Mouse (Mus musculus) layer of hippocampus, postnatal 25 days (tissue): Measurements from ENCODE around the gene 2210011C24Rik. TPM values are rescaled to one million over a fixed set of nuclear protein-coding genes. Genes with fewer than 3 reads are reported as not detected.
A peak's percentile ranks its signal among the peaks of the same experiment; 100 is the strongest.
"Not testable (repeated sequence)": the region's sequence is repeated elsewhere in the genome, so short reads cannot be mapped to it uniquely, and the experiment has no call there.

ENCODE experiments used
- DNase-seq, 2 experiments: peaks; one replicate each; pipeline ENCODE4 v3.0.0; 2022; ENCODE audit warnings: mixed read lengths in 2 of 2, low spot score in 1 of 2; ENCODE audit errors: extremely low spot score in 1 of 2
- total RNA-seq, 2 experiments: library from RNA; stranded (reverse); gene quantifications; 2 replicates each; pipeline ENCODE4 v1.2.3; 2021

2210011C24Rik gene
- total RNA-seq, 2 experiments from 2014 or later = 1.9 to 2.3 TPM

DNA sequence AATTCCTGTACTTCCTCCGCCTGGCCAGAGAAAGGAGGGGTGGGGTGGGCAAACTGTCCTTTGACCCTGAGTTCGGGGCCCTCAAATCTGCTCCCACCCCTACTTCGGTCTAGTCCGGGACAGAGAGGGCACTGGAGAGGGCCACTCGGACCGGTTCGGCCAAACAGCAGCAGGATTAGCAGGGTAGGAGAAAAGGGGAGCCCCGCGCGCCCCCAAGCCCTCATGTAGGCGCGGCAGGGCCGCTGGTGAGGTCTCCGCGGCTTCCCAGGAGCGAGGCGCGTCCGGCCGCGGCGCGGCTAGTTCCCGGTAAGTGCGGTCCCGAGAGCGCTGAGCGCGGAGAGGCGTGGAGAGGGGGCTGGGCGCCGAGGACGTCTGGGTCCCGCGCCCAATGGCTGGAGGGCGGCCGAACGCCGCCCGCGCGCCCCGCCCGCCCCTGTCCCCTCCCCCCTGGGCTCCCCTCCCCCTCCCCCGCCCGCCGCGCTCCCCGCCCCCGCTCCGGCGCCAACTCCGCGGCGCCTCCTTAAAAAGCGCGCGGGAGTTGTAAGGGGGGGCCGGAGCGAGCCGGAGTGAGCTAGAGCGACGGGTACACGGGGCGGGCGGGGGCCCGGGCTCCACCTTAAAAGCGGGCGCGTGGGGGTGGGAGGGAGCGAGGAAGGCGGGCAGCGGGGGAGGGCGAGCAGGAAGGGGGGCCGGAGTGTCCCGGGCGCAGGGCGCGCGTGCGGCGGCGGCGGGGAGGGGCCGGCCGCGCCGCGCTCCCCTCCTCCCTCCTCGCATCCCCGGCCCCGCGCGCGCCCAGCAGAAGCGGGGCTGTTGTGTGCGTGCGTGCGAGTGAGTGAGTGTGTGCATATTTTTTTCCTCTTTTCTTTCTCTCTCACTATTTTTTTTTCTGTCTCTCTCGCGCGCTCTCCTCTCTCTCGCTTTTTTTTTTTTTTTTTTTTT is 15.1 kb downstream of the 2210011C24Rik start:
- peak in 1 of 2 experiments; percentile 69 for DNase-seq

DNA sequence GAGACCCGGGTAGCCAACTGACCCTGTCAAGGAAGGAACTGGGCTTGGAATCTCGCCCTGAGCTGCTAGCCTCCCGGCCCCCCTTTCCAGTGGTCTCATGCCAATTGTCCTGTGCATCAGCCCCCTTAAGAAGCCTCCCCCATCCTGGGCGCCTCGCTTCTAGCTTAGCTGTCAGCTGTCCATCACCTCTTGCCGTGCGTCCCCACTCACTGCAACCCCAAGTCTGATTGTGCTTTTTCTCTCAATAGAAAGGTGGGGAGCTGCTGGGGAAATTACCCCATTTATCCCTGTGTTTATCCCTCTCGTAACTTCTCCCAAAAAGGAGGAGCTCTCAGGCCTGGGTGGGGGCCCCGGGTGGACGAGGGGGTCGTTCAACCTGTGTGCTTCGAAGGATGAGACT is 16.0 kb downstream of the 2210011C24Rik start:
- no peak for DNase-seq

DNA sequence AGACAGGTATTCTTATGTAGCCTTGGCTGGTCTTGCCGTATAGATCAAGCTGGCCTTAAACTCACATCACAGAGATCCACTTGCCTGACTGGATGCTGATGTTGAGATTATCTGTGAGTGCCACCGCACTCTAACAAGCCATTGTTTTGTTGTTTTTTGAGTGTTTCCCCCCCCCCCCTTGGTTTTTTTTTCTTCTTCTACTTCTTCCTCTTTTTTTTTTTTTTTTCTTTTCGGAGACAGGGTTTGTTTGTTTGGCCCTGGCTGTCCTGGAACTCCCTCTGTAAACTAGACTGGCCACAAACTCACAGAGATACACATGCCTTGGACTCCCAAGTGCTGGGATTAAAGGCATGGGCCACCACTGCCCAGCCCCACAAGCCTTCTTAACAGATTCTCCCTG is 17.9 kb downstream of the 2210011C24Rik start:
- no peak for DNase-seq

GRCm38 (mm10) chr8:83992488-83992887 is 19.5 kb downstream of the 2210011C24Rik start:
- no peak for DNase-seq

DNA sequence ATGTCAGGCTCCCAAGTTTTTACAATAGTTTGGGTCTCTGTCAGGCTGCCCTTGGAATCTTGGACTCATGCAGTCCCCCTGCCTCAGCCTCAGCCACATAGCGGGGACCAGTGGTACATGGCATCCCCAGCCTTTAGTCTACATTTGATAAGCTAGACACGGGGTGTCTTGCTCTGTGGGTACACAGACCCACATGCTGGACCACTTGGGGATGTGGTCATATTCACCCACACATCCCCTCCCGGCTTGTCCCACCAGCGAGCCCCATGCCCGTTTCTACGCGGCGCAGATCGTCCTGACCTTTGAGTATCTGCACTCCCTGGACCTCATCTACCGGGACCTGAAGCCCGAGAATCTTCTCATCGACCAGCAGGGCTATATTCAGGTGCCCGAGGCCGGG is 21.8 kb downstream of the 2210011C24Rik start:
- DNase-seq = no peak

DNA sequence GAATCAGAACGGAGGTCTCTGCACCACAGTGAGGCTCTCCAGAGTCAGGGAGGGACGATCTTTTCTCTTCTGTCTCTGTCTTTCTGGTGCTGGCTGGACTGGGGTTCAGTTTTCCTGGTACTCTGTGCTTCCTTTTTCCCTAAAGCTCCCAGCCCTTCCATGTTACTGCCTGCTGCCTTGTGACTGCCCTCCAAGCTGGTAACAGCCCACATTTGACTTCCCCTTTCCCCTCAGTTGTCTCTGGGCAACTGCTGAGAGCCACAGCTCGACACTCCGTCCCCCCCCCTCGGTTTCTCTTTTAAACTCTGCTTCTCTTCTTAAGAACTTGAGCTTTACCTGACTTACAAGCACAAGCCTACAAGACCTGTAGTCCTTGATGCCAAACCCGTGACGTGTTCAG is 22.7 kb downstream of the 2210011C24Rik start:
- no peak for DNase-seq

DNA sequence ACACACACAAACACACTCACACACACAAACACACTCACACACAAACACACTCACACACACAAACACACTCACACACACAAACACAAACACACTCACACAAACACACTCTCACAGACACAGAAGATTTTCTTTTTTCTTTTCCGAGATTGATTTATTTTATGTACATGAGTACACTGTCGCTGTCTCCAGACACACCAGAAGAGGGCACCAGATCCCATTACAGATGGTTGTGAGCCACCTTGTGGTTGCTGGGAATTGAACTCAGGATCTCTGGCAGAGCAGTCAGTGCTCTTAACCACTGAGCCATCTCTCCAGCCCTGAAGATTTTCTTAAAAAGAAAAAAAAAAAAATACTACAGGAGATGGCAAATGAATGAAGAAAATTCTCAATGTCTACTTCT is 28.7 kb downstream of the 2210011C24Rik start:
- not testable (repeated sequence) for DNase-seq

DNA sequence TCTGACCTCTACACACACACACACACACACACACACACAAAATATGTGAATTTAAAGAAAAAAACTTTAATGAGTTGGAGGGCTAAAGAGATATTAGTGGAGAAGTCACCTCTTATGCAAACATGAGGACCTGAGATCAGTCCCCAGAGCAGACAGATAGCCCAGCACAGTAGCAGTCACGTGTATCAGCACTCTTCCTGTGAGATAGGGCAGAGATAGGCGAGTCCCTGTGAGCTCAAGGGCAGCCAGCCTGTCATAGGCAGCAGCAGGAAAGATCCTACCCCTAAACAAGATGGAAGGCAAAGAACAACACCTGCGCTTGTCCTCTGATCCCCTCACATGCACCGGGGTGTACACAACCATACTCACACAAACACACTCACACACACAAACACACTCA is 29.5 kb downstream of the 2210011C24Rik start:
- DNase-seq = no peak

DNA sequence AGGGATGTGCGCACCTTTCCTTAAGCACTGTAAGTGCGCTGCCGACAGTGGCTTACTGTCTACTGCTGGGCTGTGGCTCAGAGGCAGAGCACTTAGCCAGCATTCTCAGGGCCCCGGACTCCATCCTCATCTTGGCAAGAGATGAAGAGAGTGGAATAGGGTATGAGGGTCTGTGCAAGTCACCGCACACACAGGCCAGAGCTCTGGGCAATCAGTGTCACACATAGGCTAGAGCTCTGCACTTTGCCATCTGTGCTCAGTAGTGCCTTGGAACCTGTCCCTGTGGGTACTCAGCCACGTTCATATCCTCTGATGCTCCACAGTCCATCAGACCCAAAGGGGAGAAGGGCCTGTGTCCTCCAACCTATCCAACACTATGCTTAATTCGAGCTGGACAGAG is 30.4 kb downstream of the 2210011C24Rik start:
- no peak for DNase-seq

DNA sequence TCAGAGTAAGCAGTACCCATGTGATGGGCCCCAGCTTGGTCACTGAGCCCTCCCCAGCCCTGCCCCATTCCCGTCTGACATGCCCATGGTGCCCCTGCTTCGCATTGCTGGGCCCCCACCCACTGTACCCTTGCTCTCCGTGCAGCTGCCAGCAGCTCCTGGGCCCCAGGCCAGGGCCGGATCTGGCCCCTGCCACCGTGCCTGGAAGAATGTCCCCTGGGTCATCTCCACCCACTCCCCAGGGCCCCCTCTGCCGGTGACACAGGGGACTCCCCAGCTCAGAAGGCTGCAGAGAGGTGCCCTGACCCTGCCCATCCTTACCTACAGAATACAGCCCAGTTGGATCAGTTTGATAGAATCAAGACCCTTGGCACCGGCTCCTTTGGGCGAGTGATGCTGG is 31.1 kb downstream of the 2210011C24Rik start:
- DNase-seq = no peak

DNA sequence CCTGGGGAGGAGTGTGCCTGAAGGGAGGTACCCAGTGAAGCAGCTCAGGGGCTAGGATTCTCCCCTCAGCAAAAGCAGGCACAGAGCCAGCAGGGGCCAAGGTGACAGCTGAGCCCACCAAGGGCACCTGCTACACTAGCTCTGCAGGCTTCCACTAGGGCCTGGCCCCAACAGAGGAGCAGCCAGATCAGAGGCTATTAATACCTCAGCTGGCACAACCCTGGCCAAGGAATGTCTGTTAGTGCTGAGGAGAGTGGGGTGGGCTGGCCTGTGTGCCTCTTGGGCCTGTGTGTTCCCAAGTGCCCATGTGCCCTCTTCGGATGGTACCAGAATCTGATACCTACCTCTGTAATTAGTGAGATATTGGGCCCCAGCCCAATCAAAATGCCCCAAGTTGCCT is 31.7 kb downstream of the 2210011C24Rik start:
- no peak for DNase-seq

GRCm38 (mm10) chr8:83978200-83978599 is 33.8 kb downstream of the 2210011C24Rik start:
- no peak for DNase-seq

DNA sequence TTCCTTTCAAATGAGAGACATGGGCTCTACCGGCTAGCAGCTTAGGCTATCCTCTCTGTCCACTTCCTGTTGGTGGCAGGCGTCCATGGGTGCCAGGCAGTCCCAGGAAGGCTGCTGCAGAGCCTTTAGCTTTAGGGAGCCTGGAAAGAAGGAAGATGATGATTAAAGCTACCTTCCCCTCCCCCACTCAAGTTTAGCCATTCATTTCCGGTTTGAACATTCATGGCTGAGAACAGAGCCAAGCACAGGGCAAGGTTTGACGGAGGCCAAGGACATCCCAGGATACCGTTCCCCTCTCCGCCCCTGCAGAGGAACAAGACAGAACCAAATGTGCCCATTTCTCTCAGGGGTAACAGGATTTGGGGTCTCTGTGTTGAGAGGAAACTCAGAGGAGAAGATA is 34.3 kb downstream of the 2210011C24Rik start:
- no peak for DNase-seq

GRCm38 (mm10) chr8:83976779-83977350 is 35.1 kb downstream of the 2210011C24Rik start:
- DNase-seq = no peak

- no peak for DNase-seq
Measured at GRCm38 (mm10) chr8:83976101-83976630, 35.8 kb downstream of the 2210011C24Rik start.

DNA sequence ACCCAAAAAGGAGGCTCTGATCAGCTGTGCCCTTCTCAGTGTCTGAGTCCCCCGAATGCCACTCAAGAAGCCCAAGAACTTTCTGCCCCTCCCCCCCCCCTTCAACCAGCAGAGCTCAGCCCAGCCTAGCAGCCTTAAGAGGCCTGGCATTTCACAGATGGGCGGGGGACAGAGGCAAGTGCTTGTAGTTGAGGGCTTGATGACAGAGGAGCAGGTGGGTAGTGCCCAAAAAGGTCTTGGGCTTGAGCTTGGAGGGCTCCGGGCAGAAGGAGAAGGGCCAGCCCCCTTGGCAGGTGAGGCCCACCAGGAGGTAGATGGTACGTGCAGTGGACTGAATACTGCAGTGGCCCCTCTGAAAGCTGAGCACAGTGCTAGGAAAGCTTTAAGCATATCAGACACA is 37.5 kb downstream of the 2210011C24Rik start:
- DNase-seq = no peak

GRCm38 (mm10) chr8:83973161-83974031 is 38.6 kb downstream of the 2210011C24Rik start:
- DNase-seq = no peak

DNA sequence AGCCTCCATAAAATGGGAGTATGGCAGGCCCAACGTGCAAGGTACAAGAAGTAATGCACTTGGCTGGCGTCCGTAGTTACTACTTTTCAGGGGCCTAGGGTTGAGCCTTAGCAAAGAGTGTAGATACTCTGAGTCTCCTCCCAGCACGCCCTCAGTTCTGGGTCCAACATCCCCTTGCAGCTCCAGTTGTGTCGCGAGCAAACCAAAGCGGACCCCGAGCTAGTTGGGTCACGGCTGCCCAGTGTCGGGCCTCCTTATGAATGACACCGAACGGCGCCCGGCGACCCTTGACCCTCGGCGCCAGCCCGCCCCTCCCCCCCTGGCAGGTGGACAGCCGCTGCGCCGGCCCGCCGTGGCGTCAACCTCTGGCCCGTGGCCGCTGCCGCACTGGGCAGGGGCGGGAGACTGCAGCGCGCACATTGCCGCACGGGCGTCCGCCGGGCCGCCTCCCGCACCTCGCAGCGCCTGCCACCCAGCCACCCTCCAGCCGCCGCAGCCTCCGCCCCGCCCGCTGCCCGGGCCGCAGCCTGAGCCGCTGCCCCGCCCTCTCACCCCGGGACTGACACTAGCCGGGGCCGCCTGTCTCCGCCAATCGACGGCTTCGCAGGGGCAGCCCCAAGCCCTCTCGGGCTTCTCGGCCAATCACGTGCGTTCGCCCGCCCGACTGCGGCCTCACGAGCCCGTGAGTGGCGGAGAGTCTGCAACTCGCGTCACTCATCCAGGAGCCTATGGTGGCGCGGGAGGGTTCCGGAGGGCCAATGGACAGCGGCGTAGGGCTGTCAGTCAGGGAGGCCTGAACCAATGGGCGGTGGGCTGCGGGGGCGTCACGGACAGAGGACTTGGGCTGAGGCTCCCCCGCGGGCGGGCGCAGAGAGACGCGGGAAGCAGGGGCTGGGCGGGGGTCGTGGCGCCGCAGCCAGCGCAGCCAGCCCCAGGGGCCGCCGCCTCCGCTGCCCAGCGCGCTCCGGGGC is 39.5 kb downstream of the 2210011C24Rik start, which contains the start of gene Prkaca:
Gene Prkaca (plus strand): TSS at position 844 of the 971 bp plus-strand sequence.
- DNase-seq = peak; percentile 93 to 95

- DNase-seq = no peak
Measured at GRCm38 (mm10) chr8:83971661-83972060, 40.3 kb downstream of the 2210011C24Rik start.
